Mouse (Mus musculus) midbrain, postnatal 0 days (tissue): ENCODE results near the gene Cldn34c1. TPM values are rescaled to one million over a fixed set of nuclear protein-coding genes. Genes with fewer than 3 reads are reported as not detected.
"Not testable (repeated sequence)": the region's sequence is repeated elsewhere in the genome, so short reads cannot be mapped to it uniquely, and the experiment has no call there.

ENCODE experiments used
- ATAC-seq: fragments of 200-750 bp; cut with Nextera tagmentation; 2 replicates; pipeline ENCODE4 v1.8.0; 2017; ENCODE audit warnings: moderate number of reproducible peaks, mild to moderate bottlenecking, moderate TSS enrichment, moderate library complexity; ENCODE audit not compliant: low FRiP score
- DNase-seq: peaks from one replicate; pipeline ENCODE4 v3.0.0-alpha.2; 2015; ENCODE audit warnings: low spot score
- H3K27ac ChIP-seq: fragments of 300-500 bp; sonication (generic); 2 replicates; pipeline ENCODE4 v1.5.1; 2014; ENCODE audit warnings: low read depth, mild to moderate bottlenecking, low read length, mixed read lengths
- H3K27me3 ChIP-seq: fragments of 300-500 bp; sonication (generic); 2 replicates; pipeline ENCODE4 v1.6.1; 2014; ENCODE audit warnings: low read length, control low read depth, mixed read lengths; ENCODE audit not compliant: insufficient read depth
- H3K36me3 ChIP-seq: fragments of 300-500 bp; sonication (generic); 2 replicates; pipeline ENCODE4 v1.6.1; 2014; ENCODE audit warnings: low read length, control low read depth, mixed read lengths; ENCODE audit not compliant: insufficient read depth
- H3K4me1 ChIP-seq: fragments of 300-500 bp; sonication (generic); 2 replicates; pipeline ENCODE4 v1.6.1; 2014; ENCODE audit warnings: mild to moderate bottlenecking, control low read depth, antibody characterized with exemption, low read length, mixed read lengths; ENCODE audit not compliant: insufficient read depth
- H3K4me2 ChIP-seq: fragments of 300-500 bp; sonication (generic); 2 replicates; pipeline ENCODE4 v1.6.1; 2014; ENCODE audit warnings: low read depth, mild to moderate bottlenecking, low read length, mixed read lengths; ENCODE audit not compliant: poor library complexity, severe bottlenecking
- H3K4me3 ChIP-seq: fragments of 300-500 bp; sonication (generic); 2 replicates; pipeline ENCODE4 v1.5.1; 2014; ENCODE audit warnings: low read depth, mild to moderate bottlenecking, low read length, moderate library complexity
- H3K9ac ChIP-seq: fragments of 300-500 bp; sonication (generic); replicated peaks from 2 replicates; pipeline ENCODE4 v1.6.1; 2014; ENCODE audit warnings: mild to moderate bottlenecking, low read length, moderate library complexity, mixed read lengths; ENCODE audit not compliant: poor library complexity, severe bottlenecking
- H3K9me3 ChIP-seq: fragments of 300-500 bp; sonication (generic); 2 replicates; pipeline ENCODE4 v1.6.1; 2016; ENCODE audit warnings: low read length, control low read depth
- CTCF ChIP-seq: IDR thresholded peaks from 2 replicates; pipeline ENCODE4 v1.5.1; 2016; ENCODE audit warnings: antibody characterized with exemption, mild to moderate bottlenecking
- WGBS: fragments of 180-500 bp; shearing (Covaris S2); extraction: QIAGEN DNeasy Blood & Tissue Kit; methylation state at CpG from one replicate; pipeline ENCODE4 v1.1.7; 2014; 5-methylcytosine and 5-hydroxymethylcytosine counted together
- polyA plus RNA-seq: library from polyadenylated mRNA; unstranded; fragments of >200 nt; fragmentation: Nextera tagmentation; extraction: Ambion mirVana; gene quantifications from 2 replicates; pipeline ENCODE4 v1.2.1, GENCODE M21; 2015
- total RNA-seq: library from RNA; depleted of rRNA; stranded (reverse); fragments of >200 nt; gene quantifications from 2 replicates; pipeline ENCODE4 v1.2.3, GENCODE M21; 2014; rRNA removed

Gene Cldn34c1
- total RNA-seq (31.8 and 33.4 TPM in 2 replicates), polyA plus RNA-seq (21.6 and 22.0 TPM in 2 replicates)

- Histone ChIP-seq H3K4me1 (no peaks in the 10 kb centered on the region), H3K4me3 (peak within 1 kb of the TSS; percentile 57), H3K27ac (peak within 1 kb of the TSS; percentile 88), H3K27me3 (no peaks in the 10 kb centered on the region), H3K9ac (peak within 1 kb of the TSS; percentile 72), H3K36me3 (no peaks in the 10 kb centered on the region), H3K9me3 (no peaks in the 10 kb centered on the region), H3K4me2 (peak within 1 kb of the TSS; percentile 41)
- ATAC-seq = peak; percentile 98
- 15% methylated on average over 47 of the region's 66 CpGs for WGBS
- DNase-seq = peak; percentile 90
- TF ChIP-seq CTCF = 0 out of 2 replicates have a peak, but pooled peaks have one; percentile 7
Measured at GRCm38 (mm10) chrX:123103291-123104260, at the start of gene Cldn34c1. Gene Cldn34c1 (plus strand): TSS chrX:123103495.

DNA sequence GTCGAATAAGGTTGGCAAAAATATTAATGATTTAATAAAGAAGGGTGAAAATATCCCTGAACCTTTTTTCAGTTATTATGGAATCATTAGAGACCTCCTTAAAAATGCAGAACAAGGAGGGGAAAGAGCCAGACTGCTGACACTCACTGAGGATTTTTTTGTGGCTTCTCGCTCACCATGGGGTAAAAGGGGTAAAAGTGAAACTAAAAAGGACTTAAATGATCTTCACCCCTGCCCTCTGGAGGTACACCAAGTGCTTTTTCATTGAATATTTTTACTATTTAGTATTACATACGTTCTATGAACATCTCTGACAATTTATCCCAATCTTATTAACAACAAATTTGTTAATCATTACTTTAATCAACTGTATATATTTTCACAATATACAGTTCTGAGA, 15.9 kb upstream of the Cldn34c1 start:
- H3K27me3 ChIP-seq = no peaks in the 10 kb centered on the region
- no peaks in the 10 kb centered on the region for H3K4me1 ChIP-seq
- no peaks in the 10 kb centered on the region for H3K36me3 ChIP-seq
- TF ChIP-seq CTCF = no peak
- H3K27ac ChIP-seq = no peak overlapping the region
- no peak overlapping the region for H3K4me2 ChIP-seq
- no peaks in the 10 kb centered on the region for H3K9me3 ChIP-seq
- H3K4me3 ChIP-seq = no peak overlapping the region
- WGBS = 75% methylated on average over 3 of the region's 3 CpGs
- DNase-seq = no peak
- H3K9ac ChIP-seq = no peak overlapping the region
- no peak for ATAC-seq

DNA sequence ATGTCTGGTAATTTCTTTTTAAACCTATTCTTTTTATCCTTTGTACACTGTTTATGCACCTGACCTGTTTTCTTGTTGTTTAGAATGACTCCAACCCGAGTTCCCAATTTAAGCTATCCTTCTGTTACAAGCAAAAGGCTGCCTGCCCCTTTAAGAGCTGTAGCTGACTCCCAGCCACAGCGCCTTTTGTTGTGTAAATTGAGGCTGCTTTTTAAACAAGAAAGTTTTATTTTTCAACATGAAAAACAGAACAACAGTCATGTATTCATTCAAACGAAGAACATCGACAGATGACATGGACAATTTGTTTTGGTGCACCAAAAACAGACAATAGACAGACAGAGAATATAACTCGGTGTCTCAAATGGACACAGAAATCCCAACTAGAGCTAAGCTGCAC, 489 bp upstream of the Cldn34c1 start:
- DNase-seq = peak; percentile 45
- not testable (repeated sequence) for H3K4me1 ChIP-seq, H3K27me3 ChIP-seq, H3K9me3 ChIP-seq, ATAC-seq, H3K36me3 ChIP-seq
- Histone ChIP-seq H3K27ac (peak overlapping the region; percentile 88), H3K9ac (peak overlapping the region; percentile 72), H3K4me3 (peak overlapping the region; percentile 57), H3K4me2 (peak overlapping the region; percentile 41)
- 13% methylated on average over 5 of the region's 5 CpGs for WGBS

GRCm38 (mm10) chrX:123104692-123105091, 1.4 kb downstream of the Cldn34c1 start:
- H3K36me3 ChIP-seq, H3K4me1 ChIP-seq, H3K9ac ChIP-seq, H3K27me3 ChIP-seq, ATAC-seq, H3K9me3 ChIP-seq, H3K27ac ChIP-seq: not testable (repeated sequence)
- 9% methylated on average over 7 of the region's 7 CpGs for WGBS
- peak; percentile 32 for DNase-seq
- H3K4me2 ChIP-seq = peak overlapping the region; percentile 41
- peak overlapping the region; percentile 57 for H3K4me3 ChIP-seq

GRCm38 (mm10) chrX:123222381-123222780, 119.1 kb downstream of the Cldn34c1 start, which contains the start of gene Srsx:
Gene Srsx (minus strand): TSS chrX:123222481.
- H3K27ac ChIP-seq, H3K9me3 ChIP-seq, H3K4me3 ChIP-seq, DNase-seq, ATAC-seq, H3K9ac ChIP-seq, H3K4me1 ChIP-seq, H3K4me2 ChIP-seq, H3K36me3 ChIP-seq, H3K27me3 ChIP-seq: not testable (repeated sequence)
- no CpG with 5 or more reads among the region's 1 CpGs for WGBS

Other genes starting within 250 kb of the Cldn34c1 start
- not detected in 2 replicates for gene Gm17521, start 73.8 kb upstream of the Cldn34c1 start, total RNA-seq
- gene Gm17521, start 73.8 kb upstream of the Cldn34c1 start, polyA plus RNA-seq = not detected in 2 replicates
- not detected in 2 replicates for gene Srsx, start 119.0 kb downstream of the Cldn34c1 start, total RNA-seq
- not detected in 2 replicates for gene Srsx, start 119.0 kb downstream of the Cldn34c1 start, polyA plus RNA-seq
- not detected in 2 replicates for gene Gm17577, start 143.4 kb downstream of the Cldn34c1 start, total RNA-seq
- not detected in 2 replicates for gene Gm17577, start 143.4 kb downstream of the Cldn34c1 start, polyA plus RNA-seq